Mouse (Mus musculus): ENCODE measurements around the gene Zfp282.
A peak's percentile ranks its signal among the peaks of the same experiment; 100 is the strongest.
"Not testable (repeated sequence)": the region's sequence is repeated elsewhere in the genome, so short reads cannot be mapped to it uniquely, and the experiment has no call there.

Zfp282 gene

DNA sequence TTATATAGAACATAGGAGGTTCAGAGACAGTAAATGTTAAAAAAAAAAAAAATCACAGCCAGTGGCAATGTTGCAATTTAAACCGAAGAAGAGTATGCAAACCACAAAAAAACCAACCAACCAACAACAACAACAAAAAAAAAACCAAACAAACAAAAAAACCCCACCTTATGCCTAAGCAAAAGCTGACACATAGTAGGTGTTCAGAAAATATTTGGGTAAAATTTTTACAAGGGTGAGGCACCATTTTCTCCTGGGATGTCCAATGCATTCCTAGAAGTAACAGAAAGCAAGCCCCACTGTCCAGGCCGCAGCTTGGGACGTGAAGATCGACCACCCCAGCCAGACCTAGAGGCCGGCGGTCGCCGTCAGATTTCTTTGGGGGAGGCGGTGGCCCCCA is at the start of gene Zfp282:
Gene Zfp282, plus strand, starts transcription at position 147 of the 400 bp plus-strand sequence.
- DNase-seq (ENCODE audit: low spot score) = no peak

DNA sequence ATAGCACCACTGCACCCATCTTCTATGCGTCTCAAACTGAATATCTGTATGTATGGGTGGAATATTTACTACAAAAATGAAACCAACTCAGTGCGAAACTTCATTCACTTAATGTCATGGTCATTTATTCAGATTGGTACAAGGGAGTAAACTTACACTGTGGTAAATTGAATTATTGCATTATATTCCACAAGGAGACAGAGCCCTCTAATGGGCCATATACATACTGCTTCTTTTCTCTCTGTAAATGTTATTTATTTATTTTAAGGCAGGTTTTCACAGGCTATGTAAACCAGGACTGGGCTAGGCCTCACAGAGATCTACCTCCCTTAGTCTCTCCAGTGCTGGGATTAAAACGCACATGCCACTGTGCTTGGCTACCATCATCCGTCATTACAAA is 49.5 kb upstream of the Zfp282 start:
- DNase-seq (ENCODE audit: low spot score) = no peak

DNA sequence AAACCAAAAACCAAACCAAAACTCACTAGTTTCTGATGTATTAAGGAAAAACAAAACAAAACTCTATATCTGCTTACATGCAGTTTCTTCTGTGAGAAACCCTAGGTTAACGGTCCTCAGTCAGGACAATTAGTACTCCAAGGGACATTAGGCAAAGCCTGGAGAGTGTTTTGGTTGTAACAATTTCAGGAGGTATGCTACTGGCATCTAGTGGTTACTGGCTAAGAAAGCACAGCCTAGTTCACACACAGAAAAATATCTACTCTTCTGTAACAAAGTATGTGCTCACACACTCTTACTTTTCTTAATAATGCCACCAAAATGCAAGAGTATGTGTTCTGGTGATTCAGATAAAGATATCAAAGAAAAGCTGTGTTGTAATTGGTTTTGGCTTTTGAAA is 48.1 kb upstream of the Zfp282 start:
- DNase-seq (ENCODE audit: low spot score) = no peak

DNA sequence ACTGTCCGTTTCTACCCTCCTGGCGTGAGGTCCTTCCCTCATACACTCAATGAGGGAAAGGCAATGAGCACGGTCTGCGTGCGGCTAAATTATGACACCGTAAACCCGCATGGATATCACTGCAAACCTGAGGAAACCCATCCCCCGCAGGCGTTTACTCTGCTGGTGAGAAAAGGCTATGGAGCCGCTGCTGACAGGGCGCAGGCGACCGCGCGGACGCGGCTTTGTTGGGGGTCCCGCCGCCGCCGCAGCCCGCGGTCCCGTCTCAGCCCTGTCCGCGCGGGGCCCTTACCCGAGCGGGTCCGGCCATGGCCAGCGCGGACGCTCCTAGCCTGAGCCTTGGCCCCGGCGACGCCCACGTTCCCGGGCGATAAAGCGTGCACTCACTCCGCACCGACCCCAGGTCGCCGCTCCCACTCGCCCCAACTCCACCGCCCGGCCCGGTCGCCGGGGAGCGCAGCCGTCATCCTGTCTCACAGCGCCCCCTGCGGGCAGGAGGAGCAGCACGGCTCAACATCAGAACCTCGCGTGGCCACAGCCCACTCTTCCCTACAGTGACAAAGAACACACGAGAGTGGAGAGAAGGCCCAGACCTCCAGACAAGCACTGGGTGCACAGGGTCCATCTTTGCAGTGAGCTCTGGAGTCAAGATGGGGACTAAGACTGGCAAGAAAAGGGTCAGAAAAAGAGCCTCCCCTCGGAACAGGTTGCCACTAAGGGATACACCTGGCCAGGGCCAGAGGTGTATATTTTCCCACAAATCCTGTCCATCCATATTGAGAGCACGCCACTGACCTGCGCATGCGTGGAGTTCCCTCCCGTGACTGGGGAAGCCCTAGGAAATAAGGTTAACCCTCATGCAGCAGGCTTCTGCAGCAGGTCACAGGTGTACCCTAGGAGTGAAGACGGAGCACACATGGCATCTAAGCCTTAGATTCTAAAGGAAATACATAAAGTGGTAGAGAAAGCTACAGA is 46.6 kb upstream of the Zfp282 start, which contains the start of gene Zfp786:
Gene Zfp786, minus strand, starts transcription at position 764 of the 975 bp plus-strand sequence.
- DNase-seq (ENCODE audit: low spot score) = peak; percentile 97

DNA sequence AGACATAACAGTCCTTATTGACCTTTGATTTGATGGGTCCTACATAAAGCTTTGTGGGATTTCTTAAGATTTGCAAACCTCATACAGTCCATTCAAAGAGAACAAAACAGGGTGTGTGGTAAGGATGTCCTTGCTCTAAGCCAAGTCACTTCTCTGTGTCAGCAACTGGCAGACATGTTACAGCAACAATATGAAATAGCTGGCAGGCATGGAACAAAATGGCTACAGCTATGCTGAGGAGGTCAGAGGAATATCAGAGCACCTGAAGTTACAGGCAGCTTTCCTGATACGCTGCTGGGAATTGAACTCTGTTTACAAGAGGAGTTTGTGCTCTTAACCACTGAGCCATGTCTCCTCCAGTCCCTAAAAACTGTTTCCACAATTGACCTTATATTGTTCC is 44.8 kb upstream of the Zfp282 start:
- no peak for DNase-seq (ENCODE audit: low spot score)

DNA sequence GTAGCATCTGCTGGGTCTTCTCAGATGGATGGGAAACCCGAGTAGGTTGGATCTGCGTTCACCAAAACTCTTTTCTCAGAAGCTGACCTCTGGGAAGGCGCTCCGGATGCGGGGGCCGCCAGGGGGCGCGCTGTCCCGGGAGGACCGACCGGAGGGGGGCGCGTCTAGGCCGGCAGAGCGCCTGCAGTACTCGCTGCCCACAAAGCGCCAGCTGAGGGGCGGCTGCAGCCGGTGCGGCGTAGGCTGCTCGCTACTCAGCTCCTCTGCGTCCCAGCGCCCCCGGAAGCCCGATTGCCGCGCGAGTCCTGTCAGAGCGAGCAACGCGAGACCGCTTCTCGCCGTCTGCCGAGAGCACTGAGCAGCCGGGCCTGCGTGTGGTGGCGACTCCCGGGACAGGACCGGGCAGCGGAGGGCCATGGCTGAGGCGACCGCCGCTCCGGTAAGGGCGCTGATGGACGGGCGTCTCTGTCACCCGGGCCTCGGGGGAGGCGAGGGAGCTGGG is 41.5 kb upstream of the Zfp282 start, which contains the start of gene Zfp398:
Gene Zfp398, plus strand, starts transcription at position 180 of the 502 bp plus-strand sequence.
- peak; percentile 98 for DNase-seq (ENCODE audit: low spot score)

DNA sequence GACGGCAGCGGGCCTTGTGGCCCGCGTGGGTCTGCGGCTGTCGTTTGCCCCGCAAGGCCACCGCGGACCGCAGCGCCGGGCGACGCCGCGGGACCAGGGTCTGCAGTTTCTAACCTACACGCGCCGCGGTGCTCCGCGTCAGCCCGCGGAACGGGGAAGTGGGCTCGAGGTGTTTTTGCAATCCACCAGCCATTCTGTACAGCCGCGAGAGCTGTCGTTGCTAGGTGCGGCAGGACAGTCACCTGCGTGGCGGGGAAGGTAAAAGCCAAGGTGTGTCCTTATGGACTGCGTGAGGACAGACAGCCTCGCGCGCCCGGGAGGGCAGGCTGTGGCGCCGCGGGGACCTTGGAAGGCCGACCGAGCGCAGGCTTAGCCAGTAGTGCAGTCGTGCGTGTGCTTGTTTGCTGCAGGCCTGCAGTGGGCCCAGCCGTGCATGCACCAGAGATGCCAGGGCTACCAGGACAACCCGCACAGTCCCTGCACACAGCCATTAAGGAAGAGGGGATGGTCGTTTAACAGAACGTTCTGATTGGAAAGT is 41.0 kb upstream of the Zfp282 start:
- DNase-seq (ENCODE audit: low spot score) = peak; percentile 66

DNA sequence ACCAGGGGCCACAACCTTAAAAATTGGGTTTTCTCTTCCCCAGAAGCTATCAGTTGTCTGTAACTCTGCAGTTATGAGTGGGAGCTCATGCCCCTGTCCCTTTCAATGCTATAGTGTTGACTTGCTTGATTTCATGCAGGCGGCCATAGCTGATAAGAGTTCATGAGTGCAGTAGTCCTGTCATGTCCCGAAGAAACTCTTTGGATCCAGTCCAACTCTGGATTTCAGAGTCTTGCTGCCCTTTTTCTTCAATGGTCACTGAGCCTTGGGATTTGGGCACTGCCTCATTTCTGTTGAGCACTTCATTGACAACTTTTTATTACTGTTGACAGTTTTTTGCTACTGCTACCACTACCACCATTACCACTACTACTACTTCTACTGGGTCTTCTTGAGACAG is 39.4 kb upstream of the Zfp282 start:
- DNase-seq (ENCODE audit: low spot score) = no peak

DNA sequence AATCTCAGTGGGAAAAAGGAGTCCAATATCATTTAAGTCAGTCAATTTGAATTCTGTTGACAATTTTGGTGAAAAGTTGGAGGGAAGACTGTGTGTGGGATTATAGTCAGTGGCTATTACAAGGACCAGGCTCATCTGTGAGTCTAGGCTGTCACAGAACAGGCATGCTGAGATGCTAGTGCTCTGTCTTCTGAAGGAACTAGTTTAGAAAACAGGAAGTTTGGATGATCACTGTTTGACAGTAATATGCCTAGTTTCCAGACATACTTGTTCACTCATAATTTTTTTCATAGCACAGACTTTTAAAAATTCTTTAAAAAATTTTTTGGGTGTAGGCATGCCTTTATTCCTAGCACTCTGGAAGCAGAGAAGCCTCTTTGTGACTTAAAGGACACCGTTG is 35.9 kb upstream of the Zfp282 start:
- DNase-seq (ENCODE audit: low spot score) = no peak

DNA sequence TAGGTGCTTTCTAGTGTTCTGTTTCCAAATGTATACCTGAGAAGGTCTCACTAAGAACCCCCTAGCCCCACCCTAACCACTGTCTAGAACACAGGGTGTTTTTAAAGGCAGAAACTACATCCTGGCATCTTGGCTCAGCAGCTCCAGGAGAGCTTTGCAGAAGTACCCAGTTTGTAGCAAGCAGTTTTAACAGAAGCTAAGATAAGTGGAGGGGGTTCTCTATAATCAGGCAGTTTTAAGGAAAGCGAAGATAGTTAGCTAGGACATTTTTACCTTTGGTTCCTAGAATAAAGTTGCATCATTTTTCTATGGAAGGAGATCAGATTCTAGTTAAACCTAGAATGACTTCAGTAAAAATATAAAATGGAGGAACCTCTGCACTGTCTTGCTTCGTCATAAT is 35.2 kb upstream of the Zfp282 start:
- no peak for DNase-seq (ENCODE audit: low spot score)

DNA sequence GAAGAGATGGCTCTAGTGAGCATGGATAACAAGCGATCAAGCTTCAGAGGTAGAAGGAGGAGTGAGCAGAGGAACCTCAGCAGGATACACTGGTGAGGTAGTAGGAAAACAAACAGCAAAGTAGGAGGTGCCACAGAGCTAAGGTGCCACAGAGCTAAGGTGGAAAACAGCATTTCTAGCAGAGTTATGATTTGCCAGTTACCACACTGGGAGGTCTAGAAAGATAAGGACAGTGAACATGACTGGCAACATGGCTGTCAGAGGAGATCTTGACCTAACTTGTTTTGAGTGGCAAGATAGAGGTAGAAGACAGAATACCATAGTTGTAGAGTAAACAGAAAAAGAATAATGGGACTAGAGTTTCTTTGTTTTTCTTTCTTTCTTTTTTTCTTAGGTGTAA is 34.7 kb upstream of the Zfp282 start:
- no peak for DNase-seq (ENCODE audit: low spot score)

DNA sequence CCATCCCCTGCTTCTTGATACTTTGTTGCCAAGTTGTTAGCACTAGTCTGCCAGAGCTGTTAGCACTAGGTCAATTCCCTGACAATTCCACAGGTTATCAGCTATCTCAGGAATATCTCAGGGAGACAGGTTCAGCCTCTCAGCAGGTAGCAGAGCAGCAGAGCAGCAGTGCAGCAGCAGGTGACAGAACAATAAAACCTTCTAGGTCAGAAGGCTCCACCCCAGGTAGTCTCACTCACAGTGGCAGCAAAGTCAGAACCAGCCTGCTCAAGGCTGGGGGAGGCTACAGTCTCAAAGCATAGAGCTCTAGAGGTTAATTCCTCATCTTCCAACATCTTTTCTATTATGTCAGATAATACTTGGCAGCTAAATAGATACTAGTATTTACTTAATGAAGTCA is 31.2 kb upstream of the Zfp282 start:
- DNase-seq (ENCODE audit: low spot score) = no peak

DNA sequence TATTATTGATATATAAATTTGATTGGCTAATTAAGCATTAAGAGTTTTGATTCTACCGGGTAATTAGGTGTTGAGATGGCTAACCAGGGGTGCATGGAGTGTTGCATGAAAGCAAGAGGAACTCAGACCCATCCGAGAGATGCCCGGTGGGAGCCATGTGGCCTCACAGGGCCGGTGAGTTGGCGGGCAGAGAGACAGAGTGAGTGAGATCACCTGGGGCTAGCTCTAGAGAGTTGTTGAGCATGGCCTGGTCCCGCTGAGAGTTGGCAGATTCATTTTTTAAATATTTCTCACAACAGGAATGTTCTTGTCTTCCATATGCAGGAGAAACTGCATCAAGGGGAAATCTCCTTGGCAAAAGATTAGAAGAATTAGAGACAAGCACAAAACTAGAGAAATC is 19.8 kb upstream of the Zfp282 start:
- DNase-seq (ENCODE audit: low spot score) = no peak

DNA sequence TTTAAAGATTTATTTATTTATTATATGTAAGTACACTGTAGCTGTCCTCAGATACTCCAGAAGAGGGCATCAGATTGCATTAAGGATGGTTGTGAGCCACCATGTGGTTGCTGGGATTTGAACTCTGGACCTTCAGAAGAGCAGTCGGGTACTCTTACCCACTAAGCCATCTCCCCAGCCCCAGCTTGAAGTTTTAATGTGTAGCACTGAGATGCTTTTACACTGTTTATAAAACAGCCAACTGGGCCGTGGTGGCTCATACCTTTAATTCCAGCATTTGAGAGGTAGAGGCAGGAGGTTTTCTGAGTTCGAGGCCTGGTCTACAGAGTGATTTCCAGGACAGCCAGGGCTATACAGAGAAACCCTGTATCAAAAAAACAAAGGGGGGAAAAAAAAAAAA is 19.3 kb upstream of the Zfp282 start:
- DNase-seq (ENCODE audit: low spot score) = not testable (repeated sequence)

DNA sequence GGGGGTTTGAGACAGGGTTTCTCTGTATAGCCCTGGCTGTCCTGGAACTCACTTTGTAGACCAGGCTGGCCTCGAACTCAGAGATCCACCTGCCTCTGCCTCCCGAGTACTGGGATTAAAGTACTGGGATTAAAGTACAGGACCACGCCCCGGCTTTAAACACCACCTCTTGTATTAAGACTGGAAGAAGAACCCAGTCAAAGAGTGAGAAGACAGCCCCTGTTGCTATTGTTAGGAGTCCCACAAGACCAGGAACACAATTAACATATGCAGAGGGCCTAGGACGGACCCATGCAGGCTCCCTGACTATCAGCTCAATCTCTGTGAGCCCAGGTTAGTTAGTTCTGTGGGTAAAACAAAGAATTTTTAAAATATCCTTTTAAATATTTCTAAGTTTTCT is 4.7 kb upstream of the Zfp282 start:
- no peak for DNase-seq (ENCODE audit: low spot score)

DNA sequence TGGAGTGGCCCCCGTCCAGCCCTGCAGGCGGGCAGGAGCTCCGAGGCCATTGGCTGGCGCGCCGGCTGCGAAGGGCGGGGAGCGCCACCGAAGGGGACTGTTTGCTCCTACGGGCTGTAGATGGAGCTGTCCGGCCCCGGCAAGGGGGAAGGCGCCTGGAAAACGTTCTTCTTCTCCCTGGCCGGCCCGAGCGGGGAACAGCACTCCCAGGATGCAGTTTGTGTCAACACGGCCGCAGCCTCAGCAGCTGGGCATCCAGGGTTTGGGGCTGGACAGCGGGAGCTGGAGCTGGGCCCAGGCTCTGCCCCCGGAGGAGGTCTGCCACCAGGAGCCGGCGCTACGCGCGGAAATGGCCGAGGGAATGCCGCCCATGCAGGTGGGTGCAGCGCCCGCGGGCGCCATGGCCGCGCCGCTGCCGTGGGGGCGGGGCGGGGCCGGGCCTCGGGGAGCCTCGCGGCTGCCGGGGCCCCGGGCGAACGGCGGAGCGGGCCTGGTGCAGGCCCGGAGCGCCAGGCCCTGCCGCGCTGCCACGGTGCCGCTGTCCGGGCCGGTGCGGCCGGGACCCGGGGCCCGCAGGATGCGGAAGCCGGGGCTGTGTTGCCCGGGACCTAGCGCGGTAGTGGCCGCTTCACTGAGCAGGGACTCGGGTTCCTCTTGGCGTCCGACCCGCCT is 593 bp downstream of the Zfp282 start:
- DNase-seq (ENCODE audit: low spot score) = peak; percentile 88

DNA sequence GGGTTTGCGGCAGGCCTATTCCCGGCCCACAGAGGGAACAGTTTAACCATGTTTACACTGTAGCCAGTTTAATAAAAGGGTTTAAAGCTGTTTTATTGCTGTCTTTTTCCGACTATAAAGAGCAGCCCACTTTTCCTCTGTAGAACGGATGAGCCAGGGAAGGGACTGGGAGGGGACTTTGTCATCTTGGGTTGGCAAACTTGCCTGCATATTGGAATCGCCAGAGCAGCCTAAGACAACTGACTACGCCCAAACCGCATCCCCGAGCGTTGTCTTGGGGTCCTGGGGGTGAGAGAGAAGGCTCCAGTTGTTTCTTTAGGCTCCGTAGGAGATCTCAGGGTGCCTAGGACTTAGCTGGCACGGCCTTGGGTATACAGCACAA is 1.1 kb downstream of the Zfp282 start:
- DNase-seq (ENCODE audit: low spot score) = no peak

DNA sequence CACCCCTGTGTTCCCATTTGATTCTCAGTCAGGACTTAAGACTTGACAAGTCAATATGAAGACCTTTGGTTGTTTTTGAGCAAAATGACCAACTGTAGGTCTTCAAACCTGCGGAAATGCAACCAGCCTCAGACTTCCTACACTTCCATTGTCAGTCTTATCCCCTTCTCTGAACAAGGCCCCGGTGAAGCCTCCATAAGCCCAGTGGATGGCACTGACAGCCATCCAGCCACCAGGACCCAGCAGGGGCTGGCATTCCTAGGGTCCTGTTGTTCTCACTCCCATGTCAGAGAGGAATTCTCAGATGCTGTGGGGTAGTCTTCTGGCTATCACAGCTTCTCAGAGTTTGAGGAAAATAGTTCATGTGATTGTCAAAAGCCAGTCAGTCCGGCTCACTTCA is 1.6 kb downstream of the Zfp282 start:
- DNase-seq (ENCODE audit: low spot score) = no peak

DNA sequence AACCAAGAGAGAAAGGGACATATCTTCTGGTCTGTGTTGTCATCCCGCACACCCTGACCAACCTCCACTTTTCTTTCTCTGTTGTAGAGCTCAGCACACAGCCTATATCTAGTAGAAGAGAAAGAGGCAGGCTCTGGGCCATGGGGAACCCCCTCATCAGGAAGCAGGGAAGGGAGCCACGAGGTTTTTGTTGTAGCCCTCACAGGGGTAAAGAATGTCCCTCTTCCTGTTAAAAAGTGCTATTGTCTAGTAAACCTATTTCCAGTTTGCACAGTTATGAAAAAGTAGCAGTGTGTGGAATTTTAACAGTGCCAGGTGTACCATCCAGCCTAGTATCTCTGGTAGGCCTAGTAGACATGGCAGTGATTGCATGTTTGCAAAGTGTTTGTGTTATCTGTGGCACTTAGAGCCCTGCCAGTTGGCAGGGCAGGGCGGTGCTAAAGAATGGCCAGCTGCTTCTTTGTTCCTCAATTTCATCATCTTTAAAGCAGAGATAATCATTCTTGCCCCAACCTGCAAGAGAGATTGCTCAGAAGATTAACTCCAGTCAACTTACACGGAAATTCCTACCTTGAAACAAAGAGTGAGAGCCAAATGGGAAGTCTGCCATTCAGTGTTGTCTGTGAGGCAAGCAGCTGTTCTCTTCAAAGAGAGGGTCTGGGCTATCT is 2.2 kb downstream of the Zfp282 start:
- DNase-seq (ENCODE audit: low spot score) = no peak

DNA sequence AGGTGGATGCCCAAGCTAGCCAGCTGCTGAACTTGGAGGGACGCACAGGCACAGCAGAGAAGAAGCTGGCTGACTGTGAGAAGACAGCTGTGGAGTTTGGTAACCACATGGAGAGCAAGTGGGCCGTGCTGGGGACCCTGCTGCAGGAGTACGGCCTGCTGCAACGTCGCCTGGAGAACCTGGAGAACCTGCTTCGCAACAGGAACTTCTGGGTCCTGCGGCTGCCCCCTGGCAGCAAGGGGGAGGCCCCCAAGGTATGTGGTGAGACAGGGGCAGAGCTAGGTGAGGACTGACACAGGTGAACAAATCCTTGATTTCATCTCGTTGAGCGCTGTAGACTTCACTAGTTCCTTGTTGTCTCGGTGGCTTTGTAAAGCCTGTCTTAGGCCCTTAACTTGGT is 3.2 kb downstream of the Zfp282 start:
- DNase-seq (ENCODE audit: low spot score) = no peak

DNA sequence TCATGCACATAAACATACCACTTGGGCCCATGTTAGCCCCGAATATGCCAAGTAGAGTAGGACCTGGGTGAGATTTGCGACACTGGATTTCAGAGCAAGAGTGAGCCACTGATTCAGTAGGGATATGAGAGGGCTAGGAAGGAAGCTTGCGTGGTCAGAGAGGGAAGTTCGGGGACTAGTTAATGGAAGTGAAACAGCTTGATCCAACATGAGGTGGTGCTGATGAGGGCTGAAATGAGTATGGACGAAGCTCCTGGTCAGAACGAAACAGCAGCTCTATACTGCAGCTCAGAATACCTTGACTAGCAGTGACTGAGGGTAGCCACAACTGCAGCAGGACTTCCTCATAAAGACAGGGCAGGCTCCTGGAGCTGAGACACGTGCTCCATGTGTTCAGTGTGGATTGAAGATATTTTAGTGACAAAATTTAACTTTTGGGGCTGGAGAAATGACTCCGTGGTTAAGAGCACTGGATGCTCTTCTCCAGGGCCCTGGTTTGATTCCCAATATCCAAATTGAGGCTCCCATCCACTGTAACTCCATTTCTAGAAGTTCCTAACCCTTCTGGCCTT is 11.9 kb downstream of the Zfp282 start:
- DNase-seq (ENCODE audit: low spot score) = no peak

DNA sequence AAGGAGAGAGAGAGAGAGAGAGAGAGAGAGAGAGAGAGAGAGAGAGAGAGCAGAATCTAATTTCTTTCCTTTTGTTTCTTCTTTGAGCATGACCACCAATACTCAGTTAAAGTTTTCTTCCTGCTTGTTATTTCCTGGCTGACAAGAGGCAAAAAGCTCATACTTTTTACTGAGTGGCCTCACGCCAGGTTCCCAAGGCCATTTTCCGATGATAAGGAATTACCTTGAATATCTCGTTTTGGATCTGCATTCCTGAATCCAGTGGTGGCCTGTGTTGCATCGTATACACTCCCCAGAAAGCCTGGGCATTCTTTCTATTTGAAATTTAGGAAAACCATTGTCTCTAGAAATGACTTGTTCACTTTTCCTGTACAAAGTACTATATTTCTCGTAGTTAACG is 22.4 kb downstream of the Zfp282 start:
- DNase-seq (ENCODE audit: low spot score) = no peak
